Mouse (Mus musculus) heart, postnatal 14 days (tissue): ENCODE results near the gene Olfr633. TPM values are rescaled to one million over a fixed set of nuclear protein-coding genes. Genes with fewer than 3 reads are reported as not detected.
A peak's percentile ranks its signal among the peaks of the same experiment; 100 is the strongest.
"Not testable (repeated sequence)": the region's sequence is repeated elsewhere in the genome, so short reads cannot be mapped to it uniquely, and the experiment has no call there.

ENCODE experiments used
- DNase-seq, 2 experiments: peaks; one replicate each; pipeline ENCODE4 v3.0.0; 2021 to 2022
- intact Hi-C: fragments of 180-260 bp; cut with DNase I; formaldehyde crosslinking; loops from one replicate; pipeline ENCODE4 v1.15.1; 2025
- long read RNA-seq, 2 experiments: library from polyadenylated mRNA; stranded (forward); transcript quantifications; one replicate each; pipeline ENCODE4 v2.0.0; 2021
- total RNA-seq, 2 experiments: library from RNA; stranded (reverse); gene quantifications; 2 replicates each; pipeline ENCODE4 v1.2.3; 2021

Gene Olfr633
- not detected for total RNA-seq
- long read RNA-seq, experiment 1 = 0 reads
- long read RNA-seq, experiment 2 = 0 reads

DNA sequence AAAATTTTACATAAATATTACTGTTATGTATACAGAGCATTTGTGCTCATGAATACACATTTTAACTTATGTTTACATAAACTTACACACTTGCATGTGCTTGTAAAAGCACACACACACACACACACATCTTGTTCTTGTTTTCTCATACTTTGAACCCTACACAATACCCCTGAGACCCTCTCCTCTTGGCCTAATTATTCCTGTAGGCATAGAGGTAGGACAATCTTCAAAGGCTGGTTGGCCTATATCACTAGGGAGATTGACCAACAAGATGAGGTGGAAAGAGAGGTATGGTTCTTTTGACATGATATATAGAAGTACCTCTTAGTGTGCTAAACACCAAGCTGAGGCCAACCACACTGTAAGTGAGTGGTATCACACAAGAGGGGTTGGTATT, at the start of gene Olfr633:
TSS of gene Olfr633 (plus strand) at position 301 of the 400 bp plus-strand sequence.
- intact Hi-C loops = loop anchor here (5.0 kb wide), 2 partner anchors 152 to 1437 kb away; partner anchors contain the start of gene Olfr67
- DNase-seq = no peak

DNA sequence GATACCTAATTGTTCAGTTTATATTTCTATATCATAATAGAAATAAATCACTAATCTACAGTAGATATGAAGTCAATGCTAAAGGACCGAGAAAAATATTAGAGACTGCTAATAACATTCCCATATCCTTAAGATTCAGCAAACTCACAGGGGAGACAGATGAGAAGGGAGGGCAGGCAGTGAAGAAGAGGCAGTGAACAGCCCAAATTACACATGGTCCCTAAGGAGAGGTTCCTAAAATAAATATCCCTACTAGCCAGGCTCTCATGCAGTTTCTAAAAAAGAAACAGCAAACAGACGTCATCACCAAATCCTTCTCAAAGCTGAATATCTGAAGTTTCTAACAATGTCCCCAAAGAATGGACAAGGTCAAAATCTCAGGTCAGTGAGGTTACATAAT, 41.0 kb upstream of the Olfr633 start, which contains the start of gene Olfr65:
TSS of gene Olfr65 (plus strand) at position 301 of the 400 bp plus-strand sequence.
- no peak for DNase-seq

DNA sequence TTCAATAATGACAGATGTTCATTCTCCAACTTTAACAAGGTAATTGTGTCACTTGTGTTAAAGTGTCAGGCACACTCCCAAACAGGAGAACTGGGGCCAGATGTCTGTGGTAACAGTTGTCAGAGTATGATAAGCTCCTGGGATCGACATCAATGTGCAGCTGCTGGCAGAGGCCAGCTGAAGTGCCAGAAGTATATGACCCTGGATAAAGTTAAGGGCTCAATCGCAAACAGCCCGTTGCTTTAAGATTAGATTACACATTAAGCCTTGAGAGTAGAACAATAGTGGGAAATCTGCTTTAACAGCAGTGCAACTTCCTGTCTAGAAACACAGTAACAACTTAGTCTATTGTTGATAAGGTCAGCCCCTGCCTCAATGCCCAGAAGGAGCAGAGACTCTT, 34.2 kb upstream of the Olfr633 start:
- peak in 1 of 2 experiments; percentile 2 for DNase-seq
- intact Hi-C loops = no loop called here

More for the DNA sequence above, 41.0 kb upstream of the Olfr633 start, which contains the start of gene Olfr65:
- intact Hi-C loops = no loop called here

DNA sequence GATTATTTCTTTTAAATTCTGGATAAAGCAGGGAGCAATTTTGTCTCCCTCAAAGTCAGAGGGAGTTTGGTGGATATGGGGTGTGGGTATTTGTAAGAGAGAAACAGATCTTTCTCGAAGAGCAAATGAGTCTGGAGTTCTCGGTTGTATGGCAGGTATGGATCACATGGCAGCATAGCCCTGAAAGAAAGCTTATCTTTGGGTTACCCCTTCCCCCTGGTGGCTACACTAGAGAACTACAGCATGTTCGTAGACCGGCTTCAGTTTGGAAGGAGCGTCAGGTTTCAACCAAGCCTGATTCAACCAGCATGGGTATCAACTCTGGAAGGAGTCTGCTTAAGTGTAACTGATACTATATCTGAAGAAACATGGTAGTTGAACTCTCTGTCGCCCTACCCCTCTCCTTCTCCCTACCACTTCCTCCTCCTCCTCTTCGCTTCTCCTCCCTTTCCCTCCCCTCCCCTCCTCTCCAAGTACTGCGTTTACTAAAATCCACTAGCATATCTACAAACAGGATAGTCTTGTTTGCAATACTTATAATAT, 31.2 kb upstream of the Olfr633 start:
- intact Hi-C loops = no loop called here

DNA sequence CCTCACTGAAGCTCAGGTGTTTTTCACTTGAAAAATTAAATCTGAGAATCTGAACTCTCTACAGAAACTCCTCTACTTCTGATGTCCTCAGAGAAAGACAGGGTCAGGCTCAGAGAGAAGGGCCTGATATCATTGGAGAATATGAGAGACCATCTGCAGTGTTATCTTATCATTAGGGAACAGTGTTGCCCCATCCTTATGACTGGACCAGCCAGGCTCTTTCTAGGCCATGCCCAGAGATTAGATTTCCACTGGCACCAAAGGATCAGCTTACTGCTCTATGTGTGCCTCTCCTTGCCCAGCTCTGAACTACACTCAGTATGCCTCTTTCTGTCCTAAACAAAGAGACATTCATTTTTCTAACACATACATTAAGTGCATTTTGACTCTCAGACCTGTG, 28.9 kb upstream of the Olfr633 start:
- intact Hi-C loops = no loop called here
- no peak for DNase-seq

More for the DNA sequence above, 31.2 kb upstream of the Olfr633 start:
- no peak for DNase-seq

DNA sequence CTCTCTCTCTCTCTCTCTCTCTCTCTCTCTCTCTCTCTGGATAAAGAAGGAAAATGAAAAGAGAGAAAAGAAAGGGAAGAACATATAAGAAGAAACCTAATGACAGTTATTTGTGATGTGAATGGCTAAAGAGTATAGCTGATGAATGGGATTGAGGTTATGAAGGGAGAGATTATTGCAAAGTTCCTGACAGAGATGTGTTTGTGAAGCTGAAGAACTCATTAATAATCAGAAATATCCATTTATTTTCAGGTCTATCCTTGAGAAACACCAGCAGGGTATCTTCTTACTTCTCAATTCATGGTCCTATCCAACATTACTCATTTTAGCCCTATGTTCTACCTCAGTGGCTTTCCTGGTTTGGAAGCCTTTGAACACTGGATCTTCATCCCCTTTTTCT, 15.7 kb upstream of the Olfr633 start, which contains the start of gene Olfr631:
TSS of gene Olfr631 (plus strand) at position 301 of the 400 bp plus-strand sequence.
- intact Hi-C loops = no loop called here
- DNase-seq = no peak

DNA sequence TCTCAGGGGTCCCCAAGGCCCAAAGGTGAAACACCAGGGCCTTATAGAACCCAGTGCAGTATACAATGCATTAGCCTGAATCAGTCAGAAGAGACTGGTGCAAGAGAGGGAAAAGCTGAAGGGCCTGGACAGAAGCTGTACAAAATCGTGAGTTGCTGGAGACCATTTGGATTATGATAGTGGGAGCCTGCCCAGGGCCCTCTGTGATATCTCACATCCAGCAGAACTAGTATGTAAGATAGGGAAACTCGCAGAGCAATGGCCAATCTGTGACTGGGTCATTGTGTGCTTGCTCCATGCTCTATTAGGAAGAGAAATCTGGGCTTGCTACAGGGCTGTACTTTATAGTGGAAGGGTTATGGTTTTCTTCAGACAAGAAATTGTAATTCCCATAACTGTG, 10.0 kb upstream of the Olfr633 start, which contains the start of gene Olfr632:
TSS of gene Olfr632 (plus strand) at position 84 of the 400 bp plus-strand sequence.
- no peak for DNase-seq
- intact Hi-C loops = no loop called here

DNA sequence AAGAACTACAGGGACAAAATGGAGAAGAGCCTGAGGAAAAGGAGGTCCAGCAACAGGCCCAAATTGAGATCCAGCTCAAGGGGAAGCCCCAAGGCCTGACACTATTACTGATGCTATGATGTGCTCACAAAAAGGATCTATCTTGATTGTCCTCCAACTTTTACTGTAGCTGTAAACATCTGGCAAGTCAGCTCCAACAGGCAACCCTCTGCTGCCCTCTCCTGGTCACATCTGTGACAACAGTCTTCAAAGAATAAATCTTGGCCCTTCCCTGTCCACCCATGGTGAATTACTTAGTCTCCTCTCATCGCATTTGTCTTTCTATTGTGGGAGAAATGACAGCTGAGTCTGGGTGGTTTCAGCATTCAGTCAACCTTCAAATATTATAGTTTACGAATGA, 1.5 kb upstream of the Olfr633 start:
- peak; percentile 25 to 61 for DNase-seq
- intact Hi-C loops = loop anchor here (5.0 kb wide), 2 partner anchors 150 to 1435 kb away; partner anchors contain the start of gene Olfr67

DNA sequence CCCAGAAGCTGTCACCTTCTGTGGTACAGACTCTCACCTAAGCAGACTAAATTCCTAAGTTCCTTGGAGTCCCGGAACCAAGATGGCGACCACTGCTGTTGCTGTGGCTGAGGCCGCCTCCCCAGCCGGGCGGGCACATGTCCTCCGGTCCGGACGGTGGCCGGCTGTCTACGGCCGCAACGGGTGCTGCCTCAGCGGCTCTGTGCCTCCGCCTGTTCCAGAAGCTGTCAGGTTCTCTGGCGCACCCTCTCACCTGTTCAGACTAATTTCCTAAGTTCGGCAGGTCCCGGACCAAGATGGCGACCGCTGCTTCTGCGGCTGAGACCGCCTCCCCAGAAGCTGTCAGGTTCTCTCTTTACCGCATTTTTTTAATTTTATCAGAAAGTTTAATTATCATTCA, 22.6 kb downstream of the Olfr633 start:
- intact Hi-C loops, DNase-seq: not testable (repeated sequence)

DNA sequence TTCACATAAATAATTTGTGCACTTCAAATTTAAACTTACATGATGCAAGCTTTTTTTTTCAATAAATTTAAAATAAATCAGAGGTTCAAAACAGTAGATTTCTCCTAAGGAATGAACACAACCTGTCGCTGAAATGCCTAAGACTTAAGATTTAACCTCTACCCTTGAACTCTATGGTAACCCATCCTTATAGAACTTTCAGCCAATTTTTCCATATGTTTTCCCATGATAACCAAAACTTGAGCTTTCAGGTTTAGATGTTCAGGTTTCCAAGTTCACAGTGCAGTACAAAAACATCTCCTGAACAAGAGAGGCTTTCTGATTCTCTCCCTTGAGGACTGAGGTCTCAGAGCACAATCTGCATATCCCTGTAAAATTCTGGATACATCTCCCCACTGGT, 26.6 kb downstream of the Olfr633 start, which contains the start of gene Olfr635:
TSS of gene Olfr635 (plus strand) at position 301 of the 400 bp plus-strand sequence.
- intact Hi-C loops = no loop called here
- no peak for DNase-seq

DNA sequence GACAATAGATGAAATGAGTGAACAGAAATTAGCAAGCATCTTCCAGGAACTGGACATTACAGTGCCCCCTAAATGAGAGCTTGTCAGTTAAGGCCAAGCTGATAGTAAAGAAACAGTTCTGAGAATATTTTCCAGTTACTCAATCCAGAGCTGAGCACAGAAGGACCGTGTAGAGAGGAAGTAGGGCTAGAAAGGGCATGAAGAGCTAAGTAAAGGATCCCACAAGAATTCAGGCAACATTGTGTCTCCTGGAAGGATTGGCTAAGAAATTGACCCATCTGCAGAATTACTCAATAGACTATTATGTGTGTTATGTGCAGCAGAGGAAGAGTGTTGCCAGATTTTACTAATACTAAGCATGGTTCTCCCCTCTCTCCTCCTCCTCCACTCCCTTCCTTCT, 27.5 kb downstream of the Olfr633 start:
- intact Hi-C loops = no loop called here
- no peak for DNase-seq

DNA sequence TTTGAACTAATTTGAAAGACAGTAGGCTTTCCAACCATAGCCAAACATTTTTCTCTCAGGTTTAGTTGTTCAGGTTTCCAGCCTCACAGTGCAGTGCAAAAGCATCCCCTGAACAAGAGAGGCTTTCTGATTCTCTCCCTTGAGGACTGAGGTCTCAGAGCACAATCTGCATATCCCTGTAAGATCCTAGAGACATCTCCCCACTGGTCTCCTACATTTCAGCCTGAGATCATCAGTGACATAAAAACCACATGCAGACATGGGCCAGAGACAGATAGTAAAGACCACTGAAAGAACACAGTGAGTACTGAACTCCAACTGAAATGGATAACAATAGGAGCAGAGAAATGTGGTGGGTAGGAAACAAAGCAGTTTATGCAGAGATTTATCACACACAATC, 54.2 kb downstream of the Olfr633 start, which contains the start of gene Olfr638:
TSS of gene Olfr638 (plus strand) at position 301 of the 400 bp plus-strand sequence.
- intact Hi-C loops = no loop called here

More for the DNA sequence above, 54.2 kb downstream of the Olfr633 start, which contains the start of gene Olfr638:
- DNase-seq = no peak

Other genes starting within 250 kb of the Olfr633 start
- not detected for gene Olfr243, start 229.8 kb upstream of the Olfr633 start, total RNA-seq
- gene Olfr628, start 214.1 kb upstream of the Olfr633 start, total RNA-seq = not detected
- not detected for gene Olfr629, start 199.5 kb upstream of the Olfr633 start, total RNA-seq
- not detected for gene Olfr630, start 187.1 kb upstream of the Olfr633 start, total RNA-seq
- not detected for gene Olfr69, start 172.8 kb upstream of the Olfr633 start, total RNA-seq
- not detected for gene Olfr68, start 164.7 kb upstream of the Olfr633 start, total RNA-seq
- gene Olfr67, start 152.6 kb upstream of the Olfr633 start, total RNA-seq = not detected
- gene Hbb-bt, start 130.4 kb upstream of the Olfr633 start, total RNA-seq = 1,000 to 10,000 TPM; 2,822 to 3,799 TPM
- over 10,000 TPM; 24,882 to 31,010 TPM for gene Hbb-bs, start 116.3 kb upstream of the Olfr633 start, total RNA-seq
- not detected for gene Hbb-bh2, start 103.9 kb upstream of the Olfr633 start, total RNA-seq
- not detected for gene Hbb-bh1, start 101.3 kb upstream of the Olfr633 start, total RNA-seq
- gene Hbb-y, start 91.2 kb upstream of the Olfr633 start, total RNA-seq = not detected
- not detected for gene Olfr66, start 58.2 kb upstream of the Olfr633 start, total RNA-seq
- not detected for gene Olfr64, start 50.0 kb upstream of the Olfr633 start, total RNA-seq
- not detected for gene Olfr65, start 41.0 kb upstream of the Olfr633 start, total RNA-seq
- not detected for gene Olfr631, start 15.6 kb upstream of the Olfr633 start, total RNA-seq
- gene Olfr632, start 10.1 kb upstream of the Olfr633 start, total RNA-seq = not detected
- gene Olfr635, start 26.7 kb downstream of the Olfr633 start, total RNA-seq = not detected
- not detected for gene Olfr638, start 54.3 kb downstream of the Olfr633 start, total RNA-seq
- gene Olfr639, start 72.9 kb downstream of the Olfr633 start, total RNA-seq = not detected
- not detected for gene Olfr640, start 81.1 kb downstream of the Olfr633 start, total RNA-seq
- not detected for gene Olfr641, start 91.0 kb downstream of the Olfr633 start, total RNA-seq
- not detected for gene Olfr642, start 108.2 kb downstream of the Olfr633 start, total RNA-seq
- gene 4930516K23Rik, start 117.0 kb downstream of the Olfr633 start, total RNA-seq = not detected
- not detected for gene Olfr644, start 127.4 kb downstream of the Olfr633 start, total RNA-seq
- not detected for gene Olfr645, start 141.0 kb downstream of the Olfr633 start, total RNA-seq
- gene Olfr646, start 160.4 kb downstream of the Olfr633 start, total RNA-seq = not detected
- gene Ubqln5, start 185.4 kb downstream of the Olfr633 start, total RNA-seq = not detected
- not detected for gene Olfr643, start 193.0 kb downstream of the Olfr633 start, total RNA-seq
- not detected for gene Ubqln3, start 198.8 kb downstream of the Olfr633 start, total RNA-seq
- not detected for gene Ubqlnl, start 206.1 kb downstream of the Olfr633 start, total RNA-seq
- gene Olfm5, start 220.4 kb downstream of the Olfr633 start, total RNA-seq = not detected
- gene Olfr648, start 239.0 kb downstream of the Olfr633 start, total RNA-seq = not detected